Mouse (Mus musculus): ENCODE data around the gene Msmp.
"Not testable (repeated sequence)": the region's sequence is repeated elsewhere in the genome, so short reads cannot be mapped to it uniquely, and the experiment has no call there.

Gene Msmp

GRCm38 (mm10) chr4:43561997-43562768, 22.1 kb downstream of the Msmp start, which contains the start of the genes Creb3 and Tln1:
Creb3 (plus strand) TSS chr4:43562332.
Tln1 (minus strand) TSS chr4:43562691.
- DNase-seq (ENCODE audit: low spot score in 2 of 2): peak; percentile 95 to 97

GRCm38 (mm10) chr4:43561436-43561996, 22.8 kb downstream of the Msmp start:
- no peak for DNase-seq (ENCODE audit: low spot score in 2 of 2)

- DNase-seq (ENCODE audit: low spot score in 2 of 2): no peak
Measured at GRCm38 (mm10) chr4:43560976-43561375, 23.3 kb downstream of the Msmp start.

- peak; percentile 68 to 70 for DNase-seq (ENCODE audit: low spot score in 2 of 2)
Measured at GRCm38 (mm10) chr4:43560243-43560611, 24.1 kb downstream of the Msmp start.

GRCm38 (mm10) chr4:43559519-43560242, 24.6 kb downstream of the Msmp start:
- DNase-seq (ENCODE audit: low spot score in 2 of 2): no peak

- peak in 1 of 2 experiments; percentile 62 for DNase-seq (ENCODE audit: low spot score in 2 of 2)
Measured at GRCm38 (mm10) chr4:43558631-43559356, 25.5 kb downstream of the Msmp start.

- DNase-seq (ENCODE audit: low spot score in 2 of 2): no peak
Measured at GRCm38 (mm10) chr4:43558028-43558630, 26.2 kb downstream of the Msmp start.

- DNase-seq (ENCODE audit: low spot score in 2 of 2): no peak
Measured at GRCm38 (mm10) chr4:43555926-43556325, 28.4 kb downstream of the Msmp start.

- DNase-seq (ENCODE audit: low spot score in 2 of 2): no peak
Measured at GRCm38 (mm10) chr4:43553891-43554290, 30.4 kb downstream of the Msmp start.

GRCm38 (mm10) chr4:43552437-43552836, 31.9 kb downstream of the Msmp start:
- DNase-seq (ENCODE audit: low spot score in 2 of 2): no peak

- not testable (repeated sequence) for DNase-seq (ENCODE audit: low spot score in 2 of 2)
Measured at GRCm38 (mm10) chr4:43551854-43552253, 32.4 kb downstream of the Msmp start.

- no peak for DNase-seq (ENCODE audit: low spot score in 2 of 2)
Measured at GRCm38 (mm10) chr4:43549055-43549454, 35.2 kb downstream of the Msmp start.

GRCm38 (mm10) chr4:43547160-43547559, 37.1 kb downstream of the Msmp start:
- DNase-seq (ENCODE audit: low spot score in 2 of 2): no peak

- DNase-seq (ENCODE audit: low spot score in 2 of 2): no peak
Measured at GRCm38 (mm10) chr4:43546375-43547047, 37.8 kb downstream of the Msmp start.

GRCm38 (mm10) chr4:43542044-43542443, 42.2 kb downstream of the Msmp start:
- DNase-seq (ENCODE audit: low spot score in 2 of 2): no peak

- DNase-seq (ENCODE audit: low spot score in 2 of 2): no peak
Measured at GRCm38 (mm10) chr4:43536031-43536430, 48.3 kb downstream of the Msmp start.

GRCm38 (mm10) chr4:43535628-43536027, 48.7 kb downstream of the Msmp start:
- DNase-seq (ENCODE audit: low spot score in 2 of 2): no peak

GRCm38 (mm10) chr4:43533270-43533669, 51.0 kb downstream of the Msmp start:
- no peak for DNase-seq (ENCODE audit: low spot score in 2 of 2)
